Mouse (Mus musculus) CD4-positive, CD25-positive, alpha-beta regulatory T cell (primary cell): ENCODE results near the gene Ptchd4. TPM values are rescaled to one million over a fixed set of nuclear protein-coding genes. Genes with fewer than 3 reads are reported as not detected.

Source experiments
- polyA plus RNA-seq: library from polyadenylated mRNA; unstranded; fragments of 100-300 nt; shearing (Covaris generic); gene quantifications from one replicate; pipeline ENCODE4 v1.2.1, GENCODE M21; 2017

Ptchd4 gene
- polyA plus RNA-seq = 0.12 TPM

GRCm38 (mm10) chr17:42315669-42316611 is at the start of gene Ptchd4:
Ptchd4 (plus strand) TSS chr17:42315947.

